7 mouse cellular contexts compared by ENCODE assay signal in genomic region chr16:16584409-16585032, GRCm38 (mm10). TPM values are rescaled to one million over a fixed set of nuclear protein-coding genes. Genes with fewer than 3 reads are reported as not detected.
DNase-seq lines count a peak whose midpoint lies in the region; ATAC-seq lines count a peak whose summit lies in the region.

No protein-coding gene starts in this region.

- no peaks in the 10 kb centered on the region for H3K9me3 ChIP-seq in hindbrain, embryonic 16.5 days (ENCODE audit: control insufficient read depth, low read length)

- H3K4me1 ChIP-seq in hindbrain, embryonic 16.5 days (ENCODE audit: control insufficient read depth, insufficient read depth, low read depth, low read length), result no peaks in the 10 kb centered on the region

- H3K27ac ChIP-seq in hindbrain, embryonic 16.5 days (ENCODE audit: low read depth, low read length), result no peak overlapping the region

- peak; percentile 16 for DNase-seq in T-cell, adult 2 months (ENCODE audit: low spot score)
- DNase-seq in cerebellum, adult 9-10 months, result peak; percentile 86
- DNase-seq in frontal cortex, postnatal 25 days (ENCODE audit: low spot score in 2 of 2), result peak; percentile 36 to 57
- peak; percentile 45 for DNase-seq in left cerebral cortex, adult 11 months (ENCODE audit: low spot score)
- peak; percentile 51 for DNase-seq in right cerebral cortex, postnatal 25 days

- H3K4me3 ChIP-seq in hindbrain, embryonic 16.5 days (ENCODE audit: low read length), result no peak overlapping the region

- peak; percentile 95 for ATAC-seq in hindbrain, embryonic 16.5 days
- peak; percentile 99 for ATAC-seq in megakaryocyte-erythroid progenitor cell, adult 5-6 weeks (replicated peaks; ENCODE audit: low FRiP score, low TSS enrichment, poor library complexity, severe bottlenecking)

- H3K9ac ChIP-seq in hindbrain, embryonic 16.5 days (ENCODE audit: low read depth, low read length), result no peak overlapping the region

- 68% methylated on average over 4 of the region's 4 CpGs for WGBS in hindbrain, embryonic 16.5 days

- H3K36me3 ChIP-seq in hindbrain, embryonic 16.5 days (ENCODE audit: control insufficient read depth, insufficient read depth, low read length), result no peaks in the 10 kb centered on the region

- no peaks in the 10 kb centered on the region for H3K27me3 ChIP-seq in hindbrain, embryonic 16.5 days (replicated peaks; ENCODE audit: control insufficient read depth, insufficient read depth, low read length)

- no peak overlapping the region for H3K4me2 ChIP-seq in hindbrain, embryonic 16.5 days (ENCODE audit: low read length)

RNA-seq across cellular contexts. Expression of gene Fgd4, which starts 15.8 kb away (rescaled TPM):
- 15.8 and 16.7 TPM in 2 replicates for polyA plus RNA-seq in hindbrain, embryonic 16.5 days (2015; fragmentation: Nextera tagmentation; extraction: Ambion mirVana)
- total RNA-seq in megakaryocyte-erythroid progenitor cell, adult 5-6 weeks (2014; fragmentation: Nextera tagmentation), result 0.22 and 2.0 TPM in 2 replicates
- 2.3 and 2.8 TPM in 2 replicates for total RNA-seq in megakaryocyte-erythroid progenitor cell, adult 5-6 weeks (2017)

Comparison
In these comparisons a context has a peak if more than half of its experiments do, and no peak if none do; other contexts are left out.
1. DNase-seq: peak in every context shown above with its lines; median percentile 86 in cerebellum, adult 9-10 months; 51 in right cerebral cortex, postnatal 25 days; 46 in frontal cortex, postnatal 25 days; 45 in left cerebral cortex, adult 11 months; 16 in T-cell, adult 2 months.